Mouse (Mus musculus): ENCODE measurements around the gene Ces3b.
"Not testable (repeated sequence)": the region's sequence is repeated elsewhere in the genome, so short reads cannot be mapped to it uniquely, and the experiment has no call there.

The Ces3b gene

DNA sequence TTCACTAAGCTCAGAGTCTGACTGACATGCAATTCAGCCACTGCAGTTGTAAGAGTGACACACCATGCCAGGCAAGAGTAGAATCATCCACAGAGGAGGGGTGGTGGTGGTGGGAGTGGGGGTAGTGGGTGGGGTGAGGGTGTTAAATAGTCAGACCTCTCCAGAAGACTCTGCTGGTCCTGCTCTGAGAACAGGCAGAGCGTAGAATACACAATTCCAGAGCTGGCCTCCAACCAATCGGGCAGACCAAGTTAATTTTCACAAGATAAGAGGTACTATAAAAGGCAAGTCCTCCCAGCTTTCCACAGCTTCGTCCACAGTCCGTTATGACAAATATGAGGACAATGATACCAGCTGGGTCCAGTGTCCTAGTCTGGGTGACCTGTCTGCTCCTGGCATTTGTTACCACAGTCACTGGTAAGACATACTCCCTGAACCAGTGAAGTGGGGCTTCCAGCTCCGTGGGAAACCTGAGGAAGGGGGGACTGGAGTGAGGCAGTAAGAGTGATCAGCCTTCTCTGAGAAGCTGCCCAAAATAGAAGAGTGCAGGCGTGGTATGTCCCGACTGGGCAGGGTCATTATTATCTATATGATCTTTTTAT is at the start of gene Ces3b:
TSS of gene Ces3b (plus strand) at position 305 of the 602 bp plus-strand sequence.
- no peak for DNase-seq (ENCODE audit: low read depth)

DNA sequence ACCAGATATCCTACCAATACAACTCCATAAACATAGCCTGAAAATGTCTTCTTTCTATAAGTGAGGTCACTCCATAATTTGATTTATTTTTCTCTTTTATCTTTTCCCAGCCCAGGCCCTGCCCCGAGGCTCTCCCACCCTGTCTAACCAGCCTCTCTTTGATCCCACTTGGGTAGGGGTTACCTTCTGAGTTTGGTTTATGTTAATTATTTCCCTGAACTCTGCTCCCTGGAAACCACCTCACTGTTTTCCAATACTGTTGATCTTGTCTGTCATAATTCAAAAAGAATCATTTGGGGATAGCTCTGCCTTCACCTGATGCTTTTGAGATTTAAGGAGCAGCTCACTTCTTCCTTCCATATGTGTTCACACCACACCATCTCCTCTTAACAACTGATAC is 40.0 kb upstream of the Ces3b start:
- DNase-seq (ENCODE audit: low read depth), result no peak

DNA sequence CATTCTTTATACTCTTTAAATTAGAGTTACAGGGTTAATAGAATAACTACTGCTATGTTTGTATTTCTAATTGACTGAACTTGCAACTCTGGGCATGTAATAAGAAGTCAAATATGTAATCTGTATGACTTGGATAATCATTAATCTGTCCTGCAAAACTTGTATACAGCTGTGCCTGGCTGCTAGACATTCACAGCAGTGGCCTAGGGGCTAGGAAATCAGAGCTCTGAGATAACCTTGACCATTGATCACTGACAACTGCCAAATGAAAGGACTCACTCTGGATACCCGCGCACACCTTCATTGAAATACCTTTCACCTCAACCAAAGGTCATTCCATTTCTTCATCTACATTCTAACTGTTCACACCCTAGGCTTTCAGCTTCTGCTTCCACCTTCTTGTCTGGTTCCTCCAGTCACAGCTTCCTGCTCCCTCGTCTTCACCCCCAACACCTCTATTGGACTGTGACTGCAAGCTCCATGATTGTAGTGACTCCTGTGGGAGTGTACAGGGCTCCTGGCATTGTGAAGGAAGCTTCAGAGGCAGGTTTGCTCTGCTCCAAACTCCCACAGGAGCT is 37.6 kb upstream of the Ces3b start:
- DNase-seq (ENCODE audit: low read depth), result no peak

DNA sequence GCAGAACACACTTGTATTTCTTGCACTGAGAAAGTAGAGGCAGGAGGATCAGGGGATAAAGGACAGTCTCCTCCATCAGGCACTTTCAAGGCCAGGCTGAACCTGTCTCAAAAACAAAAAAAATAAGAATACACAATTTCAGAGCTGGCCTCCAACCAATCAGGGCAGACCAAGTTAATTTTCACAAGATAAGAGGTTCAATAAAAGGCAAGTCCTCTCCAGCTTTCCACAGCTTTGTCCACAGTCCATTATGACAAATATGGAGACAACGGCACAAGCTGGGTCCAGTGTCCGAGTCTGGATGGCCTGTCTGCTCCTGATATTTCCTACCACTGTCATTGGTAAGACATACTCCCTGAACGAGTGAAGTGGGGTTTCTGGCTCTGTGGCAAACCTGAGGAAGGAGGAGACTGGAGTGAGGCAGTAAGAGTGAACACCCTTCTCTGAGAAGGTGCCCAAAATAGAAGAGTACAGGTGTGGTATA is 35.1 kb upstream of the Ces3b start, which contains the start of gene Ces3a:
TSS of gene Ces3a (plus strand) at position 231 of the 484 bp plus-strand sequence.
- no peak for DNase-seq (ENCODE audit: low read depth)

DNA sequence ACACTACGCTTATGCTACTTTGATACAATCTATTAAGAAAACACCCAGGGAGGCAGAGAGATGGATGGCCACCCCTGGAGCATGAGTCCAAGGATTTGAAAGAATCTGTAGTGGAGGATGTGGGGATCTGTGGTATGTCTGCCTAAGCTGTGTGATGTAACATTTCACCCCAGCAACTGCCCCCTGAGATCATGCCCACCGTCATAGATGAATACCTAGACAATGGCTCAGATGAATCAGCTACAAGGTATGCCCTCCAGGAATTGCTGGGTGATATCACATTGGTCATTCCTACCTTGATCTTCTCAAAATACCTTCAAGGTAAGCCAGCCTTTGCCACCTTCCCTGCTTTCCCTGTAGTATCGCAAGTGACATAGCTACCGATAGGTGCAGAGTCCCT is 27.3 kb upstream of the Ces3b start:
- DNase-seq (ENCODE audit: low read depth), result no peak

DNA sequence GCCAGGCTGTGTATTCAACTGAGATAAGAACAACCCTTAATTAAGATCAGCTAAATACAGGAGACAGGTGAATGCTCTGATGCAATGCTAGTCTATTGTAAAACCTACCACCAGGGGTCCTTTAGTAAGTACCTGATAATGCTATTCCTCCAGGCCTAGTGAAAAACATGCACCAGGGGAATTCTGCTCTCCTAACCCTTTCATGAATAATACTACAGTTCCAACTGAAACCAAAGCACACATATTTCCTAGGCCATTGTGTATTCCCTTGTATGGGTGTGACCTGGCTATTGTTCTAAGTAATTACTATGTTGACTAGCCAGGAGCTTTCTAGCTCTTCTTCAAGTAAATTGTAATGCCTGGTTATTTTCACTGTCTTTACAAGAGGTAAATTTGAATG is 23.5 kb upstream of the Ces3b start:
- no peak for DNase-seq (ENCODE audit: low read depth)

DNA sequence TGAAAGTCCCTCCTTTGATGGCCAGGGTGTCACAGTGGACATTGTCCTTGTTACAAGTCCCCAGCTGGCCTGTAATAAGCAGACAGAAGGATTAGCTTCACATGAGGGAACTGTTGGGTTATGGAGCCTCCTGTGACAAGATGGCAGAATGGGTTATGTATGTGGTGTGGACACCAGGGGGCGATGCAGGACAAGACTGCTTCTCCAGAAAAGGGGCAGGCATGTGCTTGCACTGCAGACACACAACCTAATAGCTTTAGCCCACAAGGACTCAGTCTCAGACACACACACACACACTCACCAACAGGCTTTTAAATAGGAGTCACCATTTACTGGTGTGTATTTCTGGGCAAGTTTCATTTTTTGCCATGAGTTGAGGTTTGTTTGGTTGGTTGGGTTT is 16.8 kb upstream of the Ces3b start:
- peak; percentile 79 for DNase-seq (ENCODE audit: low read depth)

DNA sequence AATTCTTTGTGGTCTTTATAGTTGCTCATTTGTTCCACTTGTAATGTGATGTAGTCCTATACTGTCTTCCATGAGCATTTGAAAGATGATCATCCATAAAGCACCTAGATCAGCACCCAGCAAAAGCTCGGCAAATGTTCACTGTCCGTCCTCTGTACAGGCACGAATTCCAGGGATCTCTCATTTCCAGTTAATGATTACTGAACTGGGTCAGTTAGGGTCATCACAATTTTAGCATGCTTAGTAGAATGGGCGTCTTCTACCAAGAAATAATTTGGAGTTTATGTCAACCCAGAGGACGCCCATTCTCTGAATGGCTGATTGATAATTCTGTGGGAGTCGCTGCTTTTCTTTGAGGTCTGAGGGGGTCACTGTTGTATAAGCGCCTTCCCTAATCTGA is 15.6 kb upstream of the Ces3b start:
- not testable (repeated sequence) for DNase-seq (ENCODE audit: low read depth)

DNA sequence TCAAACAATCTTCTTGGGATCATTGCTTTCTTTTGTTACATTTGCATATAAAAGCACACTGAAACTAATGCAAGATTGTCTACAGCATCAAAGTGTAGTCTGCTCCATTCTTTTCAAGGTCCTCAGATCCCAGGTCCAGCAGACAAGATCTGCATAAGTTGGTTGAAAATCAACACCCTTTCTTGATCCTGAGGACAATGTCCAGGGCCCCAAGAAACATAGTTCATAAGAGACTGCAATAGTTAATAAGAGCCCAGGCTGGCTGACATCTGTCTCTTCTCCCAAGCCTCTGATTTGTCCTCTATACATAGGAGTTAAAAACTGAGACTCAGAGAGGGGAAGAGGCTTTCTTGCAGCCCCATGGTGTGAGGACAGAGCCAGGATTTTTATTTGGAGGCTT is 14.6 kb upstream of the Ces3b start:
- DNase-seq (ENCODE audit: low read depth), result no peak

DNA sequence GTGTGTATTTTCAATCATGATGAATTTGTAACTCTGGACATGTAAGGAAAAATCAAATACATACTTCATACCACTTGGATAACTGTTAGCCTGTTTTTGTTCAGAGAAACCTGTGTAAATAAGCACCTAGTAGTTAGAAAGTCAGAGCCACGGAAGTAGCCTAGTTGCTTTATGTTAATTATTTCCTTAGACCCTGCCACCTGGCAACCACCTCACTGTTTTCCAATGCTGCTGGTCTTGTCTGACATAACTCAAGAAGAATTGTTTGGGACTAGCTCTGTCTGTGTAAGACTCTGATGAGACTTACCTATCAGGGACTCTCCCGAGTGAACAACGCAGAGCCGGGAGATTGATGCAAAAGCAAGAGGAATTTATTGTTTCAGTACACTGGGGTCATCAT is 7.0 kb upstream of the Ces3b start:
- DNase-seq (ENCODE audit: low read depth), result no peak

DNA sequence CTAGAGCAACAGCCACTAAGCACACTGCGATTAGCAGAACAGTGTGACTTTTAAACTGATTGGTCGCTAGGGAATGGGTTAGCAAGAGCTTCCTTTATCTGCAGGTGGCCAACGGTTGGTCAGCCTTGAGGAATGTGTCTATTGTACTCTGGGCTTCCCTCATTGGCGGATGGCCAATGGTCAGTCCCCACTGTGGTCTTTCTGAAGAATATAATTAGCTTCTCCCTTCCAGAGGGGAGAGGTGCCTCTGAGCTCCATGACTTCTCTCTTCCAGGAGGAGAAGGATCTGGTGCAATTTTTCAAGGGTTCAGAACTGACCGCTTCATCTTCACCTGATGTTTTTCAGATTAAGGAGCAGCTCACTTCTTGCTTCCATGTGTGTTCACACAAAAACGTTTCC is 6.5 kb upstream of the Ces3b start:
- DNase-seq (ENCODE audit: low read depth), result no peak

DNA sequence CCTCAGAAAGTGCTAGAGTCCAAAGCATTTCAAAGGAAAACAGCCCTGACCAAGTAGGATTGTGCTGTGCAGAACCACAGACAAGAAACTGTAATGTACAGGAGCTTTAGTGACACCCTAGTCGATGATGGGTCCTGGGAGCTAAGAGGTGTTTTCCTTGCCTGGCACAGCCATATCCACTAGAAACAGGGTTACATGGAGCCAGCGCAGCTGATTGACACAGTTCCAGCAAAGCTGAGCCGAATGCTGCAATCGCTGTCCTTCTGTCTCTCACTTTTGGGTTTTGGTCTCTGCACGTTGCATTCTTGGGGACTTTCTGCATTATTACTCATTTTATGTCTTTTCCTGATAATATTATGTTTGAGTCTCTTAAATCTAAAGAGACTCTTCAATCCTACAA is 5.0 kb upstream of the Ces3b start:
- DNase-seq (ENCODE audit: low read depth), result no peak

DNA sequence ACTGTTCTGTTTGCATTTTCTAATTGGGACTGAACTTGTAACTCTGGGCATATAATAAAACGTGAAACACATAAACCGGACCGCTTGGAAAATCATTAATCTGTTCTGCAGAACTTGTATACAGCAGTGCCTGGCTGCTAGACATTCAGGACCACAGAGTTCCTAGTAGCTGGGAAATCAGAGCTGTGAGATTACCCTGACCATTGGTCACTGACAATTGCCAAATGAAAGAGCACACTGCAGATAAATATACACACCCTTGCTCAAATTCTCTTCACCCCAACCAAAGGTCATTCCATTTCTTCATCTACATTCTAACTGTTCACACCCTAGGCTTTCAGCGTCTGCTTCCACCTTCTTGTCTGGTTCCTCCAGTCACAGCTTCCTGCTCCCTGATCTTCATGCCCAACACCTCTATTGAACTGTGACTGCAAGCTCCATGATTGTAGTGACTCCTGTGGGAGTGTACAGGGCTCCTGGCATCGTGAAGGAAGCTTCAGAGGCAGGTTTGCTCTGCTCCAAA is 2.7 kb upstream of the Ces3b start:
- DNase-seq (ENCODE audit: low read depth), result no peak

DNA sequence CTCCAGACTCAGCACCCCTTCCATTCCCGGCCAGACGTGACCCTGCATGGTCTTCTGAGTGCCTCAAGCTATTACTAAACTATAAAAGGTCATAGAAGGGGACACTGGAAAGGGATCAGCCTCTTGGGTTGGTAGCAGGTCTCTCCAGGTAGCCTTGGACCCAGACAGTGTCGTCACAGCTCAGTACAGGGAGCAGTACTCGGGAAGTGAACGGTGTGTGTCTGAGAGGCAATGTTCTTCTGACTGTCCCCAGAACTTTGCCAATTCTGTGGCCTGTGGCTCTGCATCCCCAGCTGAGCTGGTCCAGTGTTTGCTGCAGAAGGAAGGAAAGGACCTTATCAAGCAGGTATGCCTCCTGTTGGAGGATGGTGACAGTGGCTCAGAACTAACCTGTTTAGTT is 4.6 kb downstream of the Ces3b start:
- not testable (repeated sequence) for DNase-seq (ENCODE audit: low read depth)

DNA sequence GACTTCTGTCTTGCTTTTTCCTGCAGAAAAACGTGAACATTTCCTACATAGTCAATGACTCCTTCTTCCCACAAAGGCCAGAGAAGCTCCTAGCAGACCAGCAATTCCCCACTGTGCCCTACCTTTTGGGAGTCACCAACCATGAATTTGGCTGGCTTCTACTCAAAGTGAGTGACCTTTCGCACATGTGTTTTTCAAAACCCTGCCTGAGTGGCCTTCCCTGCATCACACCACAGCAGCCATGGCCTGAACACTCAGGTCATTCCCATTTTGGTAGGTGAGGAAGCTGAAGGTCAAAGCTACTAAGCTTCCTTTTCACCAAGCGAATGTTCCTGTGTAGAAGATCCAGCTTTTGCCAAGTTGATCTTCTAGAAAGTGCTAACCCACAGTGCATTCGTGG is 5.0 kb downstream of the Ces3b start:
- no peak for DNase-seq (ENCODE audit: low read depth)

DNA sequence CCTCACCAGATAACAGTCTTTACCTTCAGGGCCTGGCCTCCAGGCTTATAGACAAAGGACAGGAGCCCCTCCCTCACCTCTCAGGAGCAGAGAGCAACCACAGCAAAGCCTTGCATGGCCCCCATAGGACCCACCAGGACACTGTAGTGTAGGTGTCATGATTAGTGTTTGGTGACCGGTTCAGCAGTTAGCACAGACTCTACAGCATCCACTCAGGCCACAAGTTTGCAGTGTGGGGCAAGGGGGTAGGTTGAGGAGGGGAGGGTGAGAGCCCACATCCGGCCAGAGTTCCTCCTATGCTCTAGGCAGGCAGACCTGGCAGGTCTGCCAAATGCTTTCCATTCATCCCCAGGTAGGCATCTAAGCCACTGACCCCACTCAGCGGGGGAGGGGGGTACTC is 10.4 kb downstream of the Ces3b start:
- no peak for DNase-seq (ENCODE audit: low read depth)

DNA sequence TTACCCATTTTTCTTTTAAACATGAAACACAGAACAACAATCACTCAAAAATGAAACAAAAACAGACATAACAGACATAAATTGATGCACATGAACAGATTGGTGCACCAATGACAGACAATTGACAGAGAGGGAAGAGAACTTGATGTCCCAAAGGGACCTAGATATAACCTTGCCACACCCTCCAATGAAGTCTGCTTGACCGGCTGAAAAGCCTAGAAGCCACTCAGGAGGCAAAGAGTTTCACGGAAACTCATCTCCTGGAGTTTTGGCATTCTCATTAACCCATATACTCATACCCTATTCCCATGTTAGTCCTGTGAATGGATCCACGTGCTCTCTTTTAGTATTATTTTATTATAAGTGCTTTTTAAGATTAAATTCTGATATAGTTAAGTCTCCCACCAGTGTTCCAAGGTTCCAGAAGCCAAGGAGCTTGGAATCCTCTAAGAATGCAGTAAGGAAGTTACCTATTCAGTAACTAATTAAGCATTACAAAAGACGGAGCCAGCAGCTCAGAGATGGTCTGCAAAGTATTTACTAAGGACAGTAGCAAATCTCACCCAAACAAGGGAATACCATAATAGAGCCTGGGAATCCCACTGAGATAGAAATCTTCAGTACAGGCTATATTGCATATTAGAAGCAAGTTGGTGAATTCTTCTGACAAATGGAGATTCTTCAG is 18.7 kb downstream of the Ces3b start:
- not testable (repeated sequence) for DNase-seq (ENCODE audit: low read depth)

DNA sequence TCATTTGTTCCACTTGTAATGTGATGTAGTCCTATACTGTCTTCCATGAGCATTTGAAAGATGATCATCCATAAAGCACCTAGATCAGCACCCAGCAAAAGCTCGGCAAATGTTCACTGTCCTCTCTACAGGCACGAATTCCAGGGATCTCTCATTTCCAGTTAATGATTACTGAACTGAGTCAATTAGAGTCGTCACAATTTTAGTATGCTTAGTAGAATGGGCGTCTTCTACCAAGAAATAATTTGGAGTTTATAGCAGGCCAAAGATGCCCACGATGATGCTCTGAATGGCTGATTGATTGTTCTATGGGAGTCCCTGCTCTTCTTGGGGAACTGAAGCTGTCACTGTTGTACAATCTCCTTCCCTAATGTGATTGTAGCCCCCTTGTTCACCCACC is 20.1 kb downstream of the Ces3b start:
- not testable (repeated sequence) for DNase-seq (ENCODE audit: low read depth)

DNA sequence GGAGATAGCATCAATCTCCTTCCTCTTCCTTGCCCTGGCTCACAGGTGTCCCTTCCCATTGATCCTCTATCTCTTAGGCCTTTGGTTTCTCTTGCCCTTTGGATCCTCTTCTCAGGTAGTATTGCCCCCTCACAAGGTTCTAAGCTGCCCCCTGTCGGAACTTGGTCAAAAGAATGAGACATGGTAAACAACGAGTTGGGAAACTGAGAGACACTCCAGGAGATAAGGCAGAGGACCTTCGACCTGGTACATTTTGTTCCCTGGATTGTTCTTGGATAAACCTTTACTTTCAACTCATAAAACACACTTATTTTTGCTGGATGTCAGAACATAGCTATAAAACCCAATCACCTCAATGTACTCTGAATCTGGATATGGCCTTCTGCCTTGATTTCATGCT is 20.7 kb downstream of the Ces3b start:
- no peak for DNase-seq (ENCODE audit: low read depth)

DNA sequence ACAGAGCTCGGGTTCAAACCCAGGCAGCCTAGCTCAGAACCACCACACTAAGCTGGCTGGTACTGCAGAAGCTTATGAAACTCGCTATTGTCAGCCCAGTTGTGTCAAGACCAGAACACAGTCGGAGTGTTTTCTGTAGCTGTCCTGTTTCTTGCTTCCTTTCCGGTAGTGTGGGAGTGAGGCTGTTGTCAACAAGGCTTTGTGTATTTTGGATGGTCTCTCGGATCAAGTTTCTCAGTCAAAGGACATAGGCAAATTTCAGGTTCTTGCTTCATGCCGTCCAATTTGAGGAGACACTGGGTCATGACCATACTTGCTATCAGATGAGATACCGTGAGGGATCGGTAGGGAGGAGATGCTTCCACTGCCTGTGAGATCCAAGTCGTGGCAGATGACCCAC is 46.3 kb downstream of the Ces3b start:
- DNase-seq (ENCODE audit: low read depth), result no peak

DNA sequence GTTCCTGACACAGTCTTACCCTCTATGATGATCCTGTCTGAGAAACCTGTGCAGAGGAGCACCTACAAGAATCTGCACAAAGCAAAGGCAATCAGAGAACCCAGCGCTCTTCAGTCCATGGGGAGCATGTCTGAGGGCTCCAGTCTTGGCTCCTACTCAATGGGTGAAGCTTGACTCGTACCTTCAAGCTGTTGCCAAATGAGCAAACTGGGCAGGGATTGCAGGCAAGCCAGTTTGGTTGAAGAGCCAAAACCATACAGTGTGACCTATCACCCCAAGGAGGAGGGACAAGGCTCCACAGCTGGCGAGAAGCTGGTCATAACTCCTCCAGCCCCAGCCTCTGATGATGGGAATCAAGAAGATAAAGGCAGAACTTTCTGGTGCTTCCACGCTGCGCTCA is 48.0 kb downstream of the Ces3b start, which contains the start of gene Ces4a:
TSS of gene Ces4a (plus strand) at position 292 of the 400 bp plus-strand sequence.
- DNase-seq (ENCODE audit: low read depth), result peak; percentile 32

DNA sequence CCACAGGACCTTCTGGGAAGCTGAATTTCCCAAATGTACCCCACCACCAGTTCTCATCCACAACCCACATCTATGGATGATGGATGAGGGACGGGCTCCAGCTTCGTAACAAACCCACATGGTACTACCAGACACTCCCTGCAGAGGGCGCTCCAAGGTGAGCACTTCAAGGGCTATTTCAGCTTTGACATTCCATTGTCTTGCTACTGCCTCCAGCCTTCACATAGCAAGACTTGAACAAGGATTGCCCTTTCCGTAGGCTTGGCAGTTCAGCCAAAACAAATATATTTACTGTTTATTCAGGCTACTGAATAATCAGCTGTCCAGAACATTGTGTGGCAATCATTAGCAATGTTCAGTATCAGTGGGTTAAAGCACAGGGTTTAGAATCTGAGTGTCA is 54.9 kb downstream of the Ces3b start:
- peak; percentile 85 for DNase-seq (ENCODE audit: low read depth)

DNA sequence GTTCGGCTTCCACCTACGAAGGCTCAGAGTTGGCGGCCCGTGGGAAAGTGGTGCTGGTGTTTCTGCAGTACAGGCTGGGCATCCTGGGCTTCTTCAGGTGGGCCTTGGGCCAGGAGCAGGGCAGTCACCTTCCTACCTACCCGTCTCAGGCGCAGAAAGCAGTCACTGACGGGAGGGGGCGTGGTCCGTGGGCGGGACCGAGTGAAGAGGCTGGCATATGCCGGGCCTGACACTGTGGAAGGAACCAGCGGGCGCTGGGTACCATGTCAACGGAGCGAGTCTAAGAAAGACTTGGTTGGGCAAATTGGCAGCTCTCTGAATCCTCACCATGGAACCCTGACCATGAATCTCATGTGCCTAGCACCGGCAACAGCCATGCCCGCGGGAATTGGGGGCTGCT is 58.8 kb downstream of the Ces3b start:
- no peak for DNase-seq (ENCODE audit: low read depth)

Data from NIH3T3 (cell line).